Mouse (Mus musculus): ENCODE measurements around the gene Cyp4f17.

Cyp4f17 gene

DNA sequence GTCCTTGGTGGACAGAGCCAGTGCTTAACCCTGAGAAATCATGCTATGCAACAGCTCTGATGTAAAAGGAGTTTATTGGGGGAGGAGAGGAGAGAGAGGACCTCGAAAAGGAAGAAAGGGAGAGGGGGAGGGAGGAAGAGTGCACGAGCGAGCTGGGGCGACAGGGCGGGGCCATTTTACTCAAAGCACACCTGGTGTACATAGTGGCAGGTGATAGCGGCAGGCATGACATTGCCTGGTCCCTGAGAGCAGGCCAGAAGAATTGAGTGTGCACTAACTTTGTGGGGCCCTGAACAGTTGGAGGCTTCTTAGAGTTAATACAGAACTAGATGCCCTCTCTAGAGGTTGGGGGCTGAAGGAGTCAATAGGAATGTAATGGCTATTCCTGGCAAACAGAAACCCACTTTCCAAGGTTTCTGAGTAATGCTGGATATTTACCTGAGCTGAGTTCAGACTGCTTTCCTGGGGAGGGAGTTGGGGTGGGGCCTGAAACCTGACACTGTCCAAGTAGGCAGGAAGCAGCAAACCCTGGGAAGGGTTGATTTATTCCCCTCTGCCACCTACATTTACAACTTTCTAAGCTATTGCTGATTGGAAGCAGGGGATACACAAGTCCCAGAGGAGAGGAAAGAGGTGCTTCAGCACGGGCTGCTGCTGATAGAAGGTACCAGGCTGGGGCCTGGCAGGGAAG is 71.8 kb downstream of the Cyp4f17 start:
- Histone ChIP-seq H3K4me3 (replicated peaks; ENCODE audit: low read length) (no peak overlapping the region), H3K36me3 (ENCODE audit: insufficient read depth, low read length) (no peaks in the 10 kb centered on the region), H3K27me3 (ENCODE audit: insufficient read depth, low read length) (no peaks in the 10 kb centered on the region), H3K4me1 (replicated peaks; ENCODE audit: low read depth, low read length) (no peaks in the 10 kb centered on the region), H3K9me3 (ENCODE audit: low read length) (peaks cover 79% of the 10 kb centered on the region)
- no peak for TF ChIP-seq CTCF (conservative IDR thresholded peaks at IDR 0.05; ENCODE audit: low read length)
- no peak for TF ChIP-seq NANOG (IDR thresholded peaks at IDR 0.05; ENCODE audit: borderline replicate concordance, low read length)
- TF ChIP-seq POU5F1 (IDR thresholded peaks at IDR 0.05; ENCODE audit: borderline replicate concordance, low read length): no peak

All from E14TG2a.4 (cell line).